Mouse (Mus musculus): ENCODE measurements around the gene Prelid1.

Prelid1 gene

GRCm38 (mm10) chr13:55332331-55332730 lies 12.0 kb downstream of the Prelid1 start:
- in situ Hi-C loops (cut with MboI), result no loop called here

GRCm38 (mm10) chr13:55335701-55336100 lies 15.4 kb downstream of the Prelid1 start:
- in situ Hi-C loops (cut with MboI), result no loop called here

GRCm38 (mm10) chr13:55337341-55337975 lies 17.2 kb downstream of the Prelid1 start:
- in situ Hi-C loops (cut with MboI), result no loop called here

- in situ Hi-C loops (cut with MboI), result no loop called here
These were observed 18.1 kb downstream of the Prelid1 start for GRCm38 (mm10) chr13:55338131-55339054.

GRCm38 (mm10) chr13:55339259-55339658 lies 19.0 kb downstream of the Prelid1 start:
- in situ Hi-C loops (cut with MboI), result no loop called here

- in situ Hi-C loops (cut with MboI), result no loop called here
These were observed 22.2 kb downstream of the Prelid1 start for GRCm38 (mm10) chr13:55342469-55342868.

GRCm38 (mm10) chr13:55344286-55344685 lies 24.0 kb downstream of the Prelid1 start:
- in situ Hi-C loops (cut with MboI), result no loop called here

GRCm38 (mm10) chr13:55346745-55347144 lies 26.4 kb downstream of the Prelid1 start:
- in situ Hi-C loops (cut with MboI), result no loop called here

- in situ Hi-C loops (cut with MboI), result no loop called here
These were observed 40.8 kb downstream of the Prelid1 start for GRCm38 (mm10) chr13:55361145-55361544.

GRCm38 (mm10) chr13:55361974-55362452 lies 41.7 kb downstream of the Prelid1 start:
- in situ Hi-C loops (cut with MboI), result no loop called here

GRCm38 (mm10) chr13:55362453-55363060 lies 42.3 kb downstream of the Prelid1 start, which contains the start of gene Lman2:
TSS of gene Lman2 (minus strand) at chr13:55362783.
- in situ Hi-C loops (cut with MboI), result no loop called here

GRCm38 (mm10) chr13:55368401-55368800 lies 48.1 kb downstream of the Prelid1 start:
- in situ Hi-C loops (cut with MboI), result no loop called here

GRCm38 (mm10) chr13:55369531-55370114 lies 49.3 kb downstream of the Prelid1 start, which contains the start of gene Rgs14:
TSS of gene Rgs14 (plus strand) at chr13:55369732.
- in situ Hi-C loops (cut with MboI), result no loop called here

- in situ Hi-C loops (cut with MboI), result no loop called here
These were observed 49.9 kb downstream of the Prelid1 start for GRCm38 (mm10) chr13:55370234-55370633.

GRCm38 (mm10) chr13:55371007-55371681 lies 50.8 kb downstream of the Prelid1 start:
- in situ Hi-C loops (cut with MboI), result no loop called here

- in situ Hi-C loops (cut with MboI), result no loop called here
These were observed 51.4 kb downstream of the Prelid1 start for GRCm38 (mm10) chr13:55371740-55372139.

- in situ Hi-C loops (cut with MboI), result no loop called here
These were observed 54.1 kb downstream of the Prelid1 start for GRCm38 (mm10) chr13:55374206-55374924.

Measured in mature B cell (primary cell).